Mouse (Mus musculus) thymus, postnatal 4 days (tissue): ENCODE data around the gene Nup205.

Experiments
- DNase-seq: peaks from one replicate; pipeline ENCODE4 v3.0.0; 2021

Nup205 gene

DNA sequence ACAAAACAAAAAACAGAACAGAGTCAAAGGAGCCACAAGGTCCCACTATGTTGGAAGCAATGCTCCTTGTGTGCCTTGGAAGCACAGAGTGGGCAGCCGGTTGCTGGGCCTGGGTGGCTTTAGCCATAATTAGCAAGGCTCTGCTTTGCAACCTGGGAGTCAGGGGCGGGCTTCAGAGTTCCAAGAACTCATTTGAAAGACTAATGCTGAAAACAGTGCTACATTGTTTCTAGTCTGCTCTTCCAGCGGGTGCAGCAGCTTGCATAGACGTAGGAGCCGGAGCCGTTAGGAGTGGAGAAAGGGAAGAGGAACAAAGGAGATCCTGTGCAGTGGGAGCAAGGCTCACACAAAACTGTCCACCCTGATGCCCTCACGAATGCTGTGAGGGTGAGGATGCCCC lies 111.7 kb downstream of the Nup205 start:
- DNase-seq: no peak

DNA sequence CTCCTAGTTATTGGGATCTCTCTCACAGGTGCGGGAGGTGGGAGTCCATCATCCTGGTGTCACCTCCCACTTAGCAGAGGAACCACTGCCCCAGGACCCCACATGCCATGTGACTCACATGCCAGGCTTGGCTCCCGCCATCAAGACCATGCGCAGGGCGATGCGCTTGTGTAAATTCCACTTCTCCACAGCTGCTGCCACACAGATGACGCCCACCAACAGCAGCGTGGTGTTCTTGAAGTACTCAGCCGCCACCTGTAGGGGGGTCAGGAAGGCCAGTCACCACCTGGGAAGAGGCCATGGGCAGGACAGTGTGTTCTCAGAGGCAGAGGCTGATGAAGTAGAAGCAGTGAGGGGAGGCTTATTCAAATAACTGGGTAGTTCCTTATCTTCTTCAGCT lies 112.5 kb downstream of the Nup205 start:
- DNase-seq: no peak

DNA sequence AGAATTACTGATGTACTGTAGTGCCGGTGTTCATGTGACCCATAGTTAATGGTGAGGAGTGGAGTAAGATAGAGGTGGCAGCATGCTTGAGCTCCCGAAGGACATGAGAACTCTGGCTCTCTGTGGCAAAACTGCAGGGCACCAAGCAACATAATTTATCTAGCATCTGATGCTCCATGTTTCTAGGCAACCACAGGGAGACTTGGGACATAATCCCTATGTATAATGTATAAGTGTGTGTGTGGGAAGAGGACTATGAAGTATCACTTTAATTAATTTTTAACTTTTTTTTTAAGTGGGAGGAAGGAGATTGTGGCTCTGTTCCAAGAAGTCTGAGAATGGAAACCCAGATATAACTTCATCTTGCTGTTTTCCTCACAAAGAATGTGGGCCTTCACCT lies 117.7 kb downstream of the Nup205 start:
- DNase-seq: no peak

DNA sequence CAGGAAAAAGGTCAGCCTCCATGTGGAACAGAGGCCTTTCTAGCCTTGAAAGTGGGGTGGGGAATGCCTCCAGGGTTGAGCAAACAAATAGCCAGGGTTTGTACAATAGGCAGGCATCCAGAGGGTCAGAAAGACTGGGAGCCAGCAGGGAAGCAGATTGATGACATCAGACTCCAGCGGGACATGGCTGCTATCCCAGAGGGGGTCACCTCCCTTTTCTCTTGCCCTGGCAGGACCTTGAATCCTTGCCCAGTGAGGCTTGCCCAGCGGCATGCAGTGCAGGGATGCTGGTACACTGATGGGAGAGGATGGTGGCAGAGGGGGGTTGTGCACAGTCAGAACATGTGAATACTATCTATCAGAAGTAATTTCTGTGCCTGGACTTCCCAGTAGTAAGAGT lies 119.8 kb downstream of the Nup205 start:
- DNase-seq: no peak
